Mouse (Mus musculus) thymus, postnatal 25 days (tissue): ENCODE measurements at regions not wholly inside any gene's neighbourhood (a gene's known extent, or its start where the extent isn't known, plus 50 kb on each side); places are given as distances from the start of the nearest gene placed in this dataset.

Experiments used
- DNase-seq: peaks from one replicate; pipeline ENCODE4 v3.0.0; 2022

DNA sequence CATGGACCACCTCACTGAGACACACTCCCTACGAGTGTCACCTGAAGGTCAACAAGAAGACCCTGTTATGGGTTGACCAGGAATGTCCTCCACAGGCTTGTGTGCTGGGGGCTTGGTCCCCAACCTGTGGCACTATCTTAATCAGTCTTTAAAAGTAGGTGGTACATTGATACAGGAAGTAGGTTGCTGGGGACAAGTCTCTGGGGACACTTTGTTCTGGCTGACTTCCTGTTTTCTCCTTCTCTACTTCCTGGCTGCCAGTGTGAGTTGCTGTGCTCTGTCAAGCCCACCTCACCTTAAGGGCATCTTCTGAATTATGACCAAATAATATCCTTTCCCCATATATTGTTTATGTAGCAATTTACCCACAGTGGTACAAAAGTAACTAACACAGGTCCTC lies 96.1 kb downstream of the Cct6b start:
- DNase-seq = peak; percentile 8

DNA sequence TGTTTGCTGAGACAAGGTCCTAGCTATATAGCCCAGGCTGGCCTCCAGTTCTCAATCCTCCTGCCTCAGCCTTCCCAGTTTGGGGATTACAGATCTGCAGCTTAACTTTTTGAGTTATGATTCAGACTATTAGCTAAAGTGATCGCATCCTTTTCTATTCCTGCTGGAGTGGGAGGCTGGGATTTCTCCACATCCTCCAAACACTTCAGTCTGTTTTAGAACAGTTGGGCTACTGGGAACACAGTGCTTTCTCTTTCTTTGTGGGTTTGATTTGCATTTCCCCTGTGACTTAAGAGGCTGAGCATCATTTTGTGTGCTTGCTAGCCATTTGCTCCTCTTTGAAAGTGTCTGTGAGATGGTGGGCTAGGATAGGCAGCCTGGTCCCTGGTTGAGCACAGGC lies 100.0 kb downstream of the Cct6b start:
- no peak for DNase-seq

DNA sequence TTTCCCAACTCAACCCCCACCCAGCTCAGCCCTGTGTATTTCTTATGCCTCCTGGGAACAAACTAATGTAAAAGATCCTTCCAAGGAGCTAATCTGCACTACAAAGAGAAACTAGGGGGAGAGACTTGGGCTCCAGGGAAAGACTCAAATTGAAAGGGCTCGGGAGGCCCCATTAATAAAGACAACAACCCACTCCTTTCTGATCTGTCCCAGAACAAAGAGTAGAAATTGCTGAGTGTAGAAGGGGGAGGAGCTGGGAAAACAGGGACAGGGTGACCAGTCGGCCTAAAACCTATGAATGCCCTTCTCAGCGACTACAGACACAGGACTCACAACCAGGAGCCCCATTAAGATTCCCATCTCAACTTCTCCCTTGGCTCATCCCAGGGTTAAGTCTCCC lies 102.0 kb downstream of the Cct6b start:
- no peak for DNase-seq

DNA sequence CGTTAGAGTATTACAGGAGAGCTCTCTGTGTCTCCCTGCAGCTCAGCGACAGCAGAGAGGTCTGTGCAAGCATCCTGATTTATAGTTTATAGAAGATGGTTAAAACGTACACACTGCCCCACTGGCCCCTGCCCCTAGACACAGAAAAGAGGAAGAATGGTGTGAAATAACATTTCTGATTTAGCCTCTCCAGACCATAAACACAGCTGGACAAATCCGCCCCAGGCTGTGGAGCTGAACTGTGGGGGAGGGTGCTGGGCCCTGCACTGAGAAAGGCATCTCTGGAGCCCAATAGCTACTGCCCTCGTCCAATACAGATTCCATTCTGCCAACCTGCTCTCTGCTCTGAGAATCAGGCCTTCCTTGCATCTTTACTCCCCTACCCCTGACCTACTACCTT lies 112.4 kb downstream of the Cct6b start:
- DNase-seq = no peak

DNA sequence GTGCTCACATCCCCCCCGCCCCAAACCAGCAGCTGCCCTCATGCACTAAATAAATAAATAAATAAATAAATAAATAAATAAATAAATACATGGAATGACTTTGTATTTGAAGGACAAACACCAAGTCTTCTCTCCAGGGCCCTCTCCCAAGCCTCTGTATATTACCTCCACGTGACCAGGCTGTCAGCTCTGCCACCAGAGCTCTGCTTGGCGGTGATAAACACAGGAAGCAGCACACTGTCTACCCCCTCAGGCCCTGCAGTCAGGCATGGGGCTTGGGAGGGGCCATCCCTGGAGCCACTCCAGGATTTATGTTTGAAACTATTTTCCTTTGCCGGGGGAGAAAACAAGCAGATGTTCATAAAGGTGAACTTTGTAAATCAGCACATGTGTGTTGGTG lies 125.6 kb downstream of the Cct6b start:
- DNase-seq = no peak

DNA sequence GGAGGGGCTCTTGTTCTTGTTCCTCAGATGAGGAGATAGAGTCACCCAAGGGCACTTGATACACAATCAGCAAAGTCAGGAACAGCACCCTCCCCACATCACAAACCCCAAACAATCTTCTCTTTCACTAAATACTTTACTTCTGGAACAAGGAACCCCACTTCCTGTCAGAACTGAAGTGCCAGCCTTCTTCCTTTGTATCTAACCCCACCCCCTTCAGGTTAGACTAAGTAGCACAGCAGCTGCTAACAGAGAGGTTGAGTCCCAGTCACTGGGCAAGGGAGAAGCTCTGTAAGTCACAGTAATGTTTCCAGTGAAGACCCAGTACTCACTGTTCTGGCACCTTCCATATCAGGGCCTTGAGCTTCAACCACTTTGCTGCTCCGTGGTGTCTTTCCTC lies 131.9 kb downstream of the Cct6b start:
- DNase-seq = peak; percentile 32

DNA sequence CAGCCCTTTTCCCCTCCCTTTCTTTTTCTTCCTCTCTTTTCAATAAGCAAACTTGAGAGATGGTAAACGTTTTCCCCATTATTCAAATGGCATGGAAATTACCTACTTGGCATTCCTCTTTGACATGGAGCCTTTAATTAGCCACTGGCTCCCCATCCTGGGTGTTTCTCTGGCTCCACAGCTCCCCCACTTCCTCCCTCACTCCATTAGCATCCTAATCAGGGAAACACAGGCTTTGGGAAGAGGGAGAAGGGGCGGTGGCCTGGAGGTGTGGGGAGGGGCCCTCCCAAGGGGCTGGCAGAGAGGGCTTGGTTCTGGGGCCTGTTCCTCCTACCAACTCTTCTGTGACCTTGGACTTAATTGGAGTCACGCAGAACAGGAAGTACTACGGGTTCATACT lies 132.7 kb downstream of the Cct6b start:
- no peak for DNase-seq

DNA sequence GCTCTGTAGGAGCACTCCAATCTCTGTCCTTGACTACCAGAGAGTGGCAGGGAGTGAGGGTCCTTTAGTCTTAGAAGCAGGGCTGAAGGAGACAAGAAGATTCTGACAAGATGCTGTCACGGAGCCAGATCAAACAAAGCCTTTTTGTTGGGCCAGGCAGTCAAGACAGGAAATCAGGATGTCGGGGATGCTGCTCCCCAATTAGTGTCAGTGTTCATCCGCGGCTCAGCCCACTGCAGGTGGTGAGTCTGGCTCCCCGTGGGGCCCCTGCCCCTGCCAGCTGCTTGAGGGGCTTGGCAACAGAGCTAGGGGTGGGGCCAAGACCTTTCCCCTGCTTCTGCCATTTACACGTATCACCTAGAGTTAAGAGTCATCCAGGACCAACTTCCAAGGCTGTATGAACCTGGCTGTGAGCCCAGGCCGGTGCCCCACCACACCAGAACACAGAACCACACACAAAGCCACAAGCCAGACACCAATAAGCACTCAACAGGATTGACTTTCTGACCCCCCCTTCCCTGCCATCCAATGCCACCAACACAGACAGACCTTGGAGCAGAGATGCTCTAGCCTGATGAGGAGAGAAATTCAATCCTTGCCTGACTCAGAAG lies 137.5 kb downstream of the Cct6b start:
- no peak for DNase-seq

DNA sequence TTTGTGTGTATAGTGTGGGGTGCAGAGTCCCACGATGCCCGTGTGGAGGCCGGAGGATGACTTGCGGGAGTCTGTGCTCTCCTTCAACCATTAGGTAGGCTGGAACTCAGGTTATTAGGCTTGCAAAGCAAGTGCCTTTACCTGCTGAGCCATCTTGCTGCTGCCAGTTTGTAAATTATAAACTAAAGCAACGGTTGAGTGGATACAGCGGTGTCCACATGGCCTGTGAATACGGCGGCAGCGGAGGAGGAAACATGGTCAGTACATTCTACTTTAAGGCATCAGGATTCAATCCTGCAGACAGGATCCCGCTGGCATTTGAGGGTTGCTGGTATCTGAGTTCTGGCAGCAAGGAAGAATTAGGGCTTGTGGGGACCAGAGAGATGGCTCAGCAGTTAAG lies 143.1 kb downstream of the Cct6b start:
- no peak for DNase-seq

DNA sequence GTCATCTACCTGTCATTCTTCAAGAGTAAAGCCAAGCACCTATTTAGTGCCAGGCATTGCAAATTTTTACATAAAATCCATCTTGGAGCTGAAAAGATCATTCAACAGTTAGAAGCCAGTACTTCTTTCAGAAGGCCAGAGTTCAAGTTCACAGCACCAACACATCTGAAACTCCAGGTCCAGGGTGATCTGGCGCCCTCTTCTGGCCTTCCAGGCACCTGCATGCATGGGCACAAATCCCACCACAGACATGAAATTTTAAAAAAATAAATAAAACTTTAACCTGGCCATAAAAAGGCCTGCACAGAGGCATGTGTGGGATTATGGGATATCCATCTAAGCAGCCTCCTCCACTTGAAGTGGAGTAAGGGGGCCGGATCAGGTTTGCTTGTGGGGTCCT lies 144.7 kb downstream of the Cct6b start:
- peak; percentile 11 for DNase-seq

DNA sequence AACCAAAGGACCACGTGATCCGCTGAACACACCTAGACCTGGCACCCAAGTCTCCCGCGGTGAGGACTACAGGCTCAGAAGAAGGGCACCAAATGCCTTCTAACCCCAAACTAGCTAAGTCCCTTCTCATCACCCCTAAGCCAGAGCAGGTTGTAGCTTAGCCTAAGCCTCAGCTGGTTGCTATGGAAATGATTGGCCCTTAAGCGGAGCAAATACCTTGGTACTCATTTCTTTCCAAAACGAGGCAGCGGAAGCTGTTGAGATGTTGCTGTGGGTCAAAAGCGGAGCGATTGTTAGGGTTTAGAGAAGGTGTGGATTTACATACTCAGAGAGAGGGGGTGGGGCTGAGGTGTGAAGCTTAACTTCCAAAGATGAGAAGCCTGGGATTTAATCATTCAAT lies 145.7 kb downstream of the Cct6b start:
- DNase-seq = no peak

DNA sequence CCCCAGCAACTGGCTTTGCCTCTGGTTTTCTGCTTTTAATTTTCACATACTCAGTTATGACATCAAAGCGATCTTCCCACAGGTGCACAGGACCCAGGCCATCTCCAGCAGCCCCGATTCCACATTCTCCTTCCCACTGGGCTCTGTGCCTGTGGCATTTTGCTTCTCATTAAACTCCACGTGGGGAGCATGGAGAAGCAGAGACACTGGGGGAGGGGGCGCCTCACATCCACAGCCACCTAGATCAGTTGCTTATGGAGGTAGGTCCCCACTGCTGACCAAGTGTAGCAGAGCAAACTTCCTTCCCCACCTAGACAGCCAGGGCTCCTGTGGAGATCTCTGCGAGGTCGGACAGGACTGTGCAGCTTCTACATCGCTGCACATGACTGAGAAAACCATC lies 147.3 kb downstream of the Cct6b start:
- no peak for DNase-seq

DNA sequence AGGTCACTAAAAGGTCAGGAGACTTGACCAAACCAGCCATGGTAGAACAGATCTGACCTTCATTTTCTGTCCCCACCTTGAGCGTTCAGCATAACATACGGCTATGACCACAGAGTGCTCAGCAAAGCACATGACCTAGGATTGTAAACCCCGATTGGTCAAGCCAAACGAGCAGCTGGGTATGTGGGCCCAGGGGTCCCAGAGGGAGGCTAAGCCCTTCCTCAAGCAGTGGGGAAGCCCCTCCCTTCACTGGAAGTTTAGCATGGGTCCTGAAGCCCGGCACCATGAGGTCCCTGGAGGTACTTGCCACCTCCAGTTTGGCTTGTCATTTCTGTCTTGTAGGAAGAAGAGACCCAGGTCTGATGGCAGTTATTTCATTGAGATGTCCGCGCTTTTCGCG lies 149.8 kb downstream of the Cct6b start:
- DNase-seq = no peak

DNA sequence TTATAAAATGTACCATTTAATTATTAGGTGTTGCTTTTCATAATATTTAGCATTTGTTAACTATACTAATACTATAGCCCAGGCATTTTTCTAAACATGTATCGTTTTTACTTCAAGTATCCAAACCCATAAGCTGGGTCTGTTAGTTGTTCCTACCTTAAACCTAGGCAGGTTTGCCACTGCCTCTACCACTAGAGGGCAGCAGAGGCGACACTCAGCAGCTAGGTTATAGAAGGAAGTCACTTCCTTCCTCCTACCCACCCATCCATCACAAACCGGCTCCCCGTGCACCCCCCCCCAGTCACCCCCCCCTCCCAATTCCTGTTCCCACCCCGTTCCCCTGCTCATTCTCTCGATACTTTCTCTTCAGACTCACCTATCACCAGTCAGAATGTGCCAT lies 150.6 kb downstream of the Cct6b start:
- DNase-seq = peak; percentile 72

DNA sequence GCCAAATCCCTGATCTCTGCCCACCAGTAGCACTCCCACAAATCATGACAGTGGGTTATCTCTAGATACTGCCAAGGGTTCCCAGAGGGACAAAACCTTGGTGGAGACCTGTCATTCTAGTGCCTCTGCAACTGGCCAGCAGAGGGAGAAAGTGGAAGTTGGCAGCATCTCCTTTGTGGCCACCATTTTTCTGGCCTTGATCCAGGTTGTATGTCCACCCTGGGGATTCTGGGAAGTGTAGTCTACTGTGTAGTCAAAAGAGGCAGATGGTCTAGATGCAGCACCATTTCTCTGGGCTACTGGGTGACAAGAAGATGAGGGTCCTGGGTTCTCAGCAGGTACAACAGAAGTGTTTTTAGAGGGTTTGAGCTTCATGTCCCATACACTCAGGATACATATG lies 152.1 kb downstream of the Cct6b start:
- DNase-seq = no peak

DNA sequence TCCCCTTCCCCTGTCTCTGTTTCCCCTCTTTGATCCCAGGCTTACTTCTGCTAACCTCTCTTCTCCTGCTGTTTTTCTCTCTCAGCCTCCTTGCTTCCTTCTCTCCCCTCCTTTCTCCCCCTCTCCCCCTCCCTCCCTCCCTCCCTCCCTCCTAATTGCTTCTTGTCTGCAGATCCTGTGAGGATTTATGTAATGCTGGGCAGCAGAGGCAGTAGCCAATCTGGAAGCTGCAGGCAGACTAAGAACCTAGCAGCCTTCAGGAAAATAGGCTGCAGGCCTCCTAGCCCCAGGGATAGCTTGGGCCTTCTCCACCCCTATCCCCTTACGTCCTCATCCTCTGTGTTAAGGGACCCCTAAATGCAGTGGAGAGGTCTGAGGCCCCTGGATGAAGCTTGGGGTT lies 155.2 kb downstream of the Cct6b start:
- no peak for DNase-seq

DNA sequence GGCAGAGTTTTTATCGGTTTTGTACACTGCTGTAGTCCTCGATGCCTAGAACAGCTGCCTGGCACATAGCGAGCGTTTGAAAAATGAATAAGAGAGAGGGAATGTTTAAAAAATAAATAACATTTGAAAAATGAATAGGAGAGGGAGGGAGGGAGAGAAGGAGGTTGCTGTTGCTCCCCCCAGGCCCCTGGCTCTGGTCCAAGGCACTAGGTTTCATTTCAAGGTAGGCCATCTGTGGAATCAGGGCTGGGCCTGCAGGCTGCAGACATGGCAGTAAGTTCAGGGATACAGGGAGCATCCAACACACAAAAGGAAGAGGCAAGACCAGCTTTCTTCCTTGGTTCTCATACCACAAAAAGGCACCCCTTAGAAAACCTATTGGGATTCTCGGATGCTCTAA lies 156.5 kb downstream of the Cct6b start:
- no peak for DNase-seq

DNA sequence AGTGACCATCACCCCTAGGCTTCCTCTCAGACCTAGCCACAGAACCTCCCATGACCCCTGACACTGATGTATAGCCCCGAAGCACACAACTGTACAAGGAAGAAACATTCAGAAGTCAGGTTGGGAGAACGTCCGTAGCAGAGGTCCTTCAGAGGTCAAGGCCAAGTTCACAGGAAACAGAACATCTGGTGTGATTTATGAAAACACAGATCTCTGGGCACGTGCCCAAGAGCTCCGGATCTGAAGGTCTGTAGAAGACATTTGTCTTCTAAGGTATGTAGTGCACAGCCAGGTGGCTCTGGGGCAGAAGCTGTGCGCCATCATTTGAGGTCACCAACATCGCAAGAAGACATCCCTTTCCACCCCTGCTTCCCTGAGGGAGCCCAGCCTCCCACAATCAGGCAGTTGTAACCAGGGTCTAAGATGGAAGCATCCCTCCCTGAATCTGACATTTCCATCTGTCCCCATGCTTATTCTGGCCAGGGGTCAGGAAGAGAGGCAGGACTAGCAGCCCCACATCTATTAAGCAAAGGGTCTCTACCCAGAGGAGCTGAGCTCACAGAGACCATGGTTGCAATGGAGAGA lies 159.8 kb downstream of the Cct6b start:
- DNase-seq = no peak

DNA sequence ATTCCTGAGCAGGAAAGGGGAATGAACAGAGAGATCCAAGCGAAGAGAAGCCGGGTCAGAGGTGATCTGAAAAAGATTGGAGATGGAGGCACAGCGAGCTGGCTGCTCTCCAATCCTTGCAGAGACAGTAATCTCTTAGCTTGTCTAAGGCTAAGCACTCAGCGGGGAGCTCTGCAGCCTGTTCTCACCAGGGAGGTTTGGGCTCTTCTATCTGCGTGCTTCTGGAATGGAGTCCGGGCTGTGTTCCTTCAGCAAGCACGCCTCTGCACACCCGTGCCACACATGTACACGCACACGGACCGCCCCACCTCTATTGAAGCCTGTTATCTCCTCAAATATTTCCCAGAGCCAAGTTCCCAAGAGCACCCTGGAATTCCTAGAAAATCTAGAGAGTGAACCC lies 161.3 kb downstream of the Cct6b start:
- no peak for DNase-seq

DNA sequence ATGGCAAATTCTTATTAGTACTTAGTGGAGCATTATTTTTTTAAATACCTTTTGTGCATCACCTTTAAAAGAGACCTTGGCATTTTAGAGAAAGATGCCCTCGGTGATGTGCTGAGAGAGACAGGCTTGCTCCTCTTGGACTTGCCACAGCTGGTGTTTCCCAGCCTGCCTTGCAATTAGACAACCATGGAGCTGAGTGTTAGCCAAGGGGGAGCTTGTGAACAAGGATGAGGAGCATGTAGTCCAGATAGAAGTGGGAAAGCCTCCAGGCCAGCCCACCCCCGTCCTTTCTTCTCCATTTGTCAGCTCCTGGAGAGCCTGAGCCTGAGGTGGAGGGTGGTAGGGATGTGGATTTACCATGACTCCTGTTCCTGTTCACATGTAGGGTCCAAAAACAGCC lies 161.9 kb downstream of the Cct6b start:
- DNase-seq = no peak

DNA sequence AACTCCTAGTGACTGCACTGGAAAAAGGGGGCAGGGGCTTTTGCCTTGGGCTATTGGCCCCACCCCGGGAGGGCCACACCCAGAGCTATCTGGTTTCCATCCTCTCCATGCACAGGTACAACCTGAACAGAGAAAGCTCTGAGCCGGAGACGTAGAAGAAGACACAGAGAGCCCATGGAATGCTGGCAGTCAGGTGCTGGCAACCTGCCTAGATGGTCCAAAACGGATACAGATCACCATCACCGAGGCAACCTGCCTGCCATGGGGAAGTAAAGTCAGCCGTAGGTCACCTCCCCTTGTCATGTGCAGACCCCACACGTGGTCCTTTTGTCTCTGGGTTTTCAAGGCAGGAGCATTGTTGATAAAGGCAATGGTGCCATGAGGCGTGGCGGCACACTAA lies 164.0 kb downstream of the Cct6b start:
- DNase-seq = no peak

DNA sequence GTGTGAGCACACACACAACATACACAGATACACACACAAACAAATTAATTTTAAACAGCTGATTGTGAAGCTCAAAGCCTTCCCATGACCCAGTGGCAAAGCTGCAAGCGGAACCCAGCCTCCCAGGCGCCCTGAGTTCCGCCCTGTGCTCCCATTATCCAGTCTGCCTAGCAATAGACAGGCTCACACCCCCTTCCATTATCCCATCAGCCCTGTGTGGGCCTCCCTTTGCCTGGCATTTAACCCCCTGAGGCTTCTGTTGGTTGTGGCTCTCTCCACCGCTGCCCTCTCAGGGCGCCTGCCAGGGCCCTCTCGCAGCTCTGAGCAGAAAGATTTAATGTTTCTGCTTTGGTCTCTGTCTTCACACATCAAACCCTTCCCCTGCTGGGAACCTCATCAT lies 166.4 kb downstream of the Cct6b start:
- DNase-seq = no peak

DNA sequence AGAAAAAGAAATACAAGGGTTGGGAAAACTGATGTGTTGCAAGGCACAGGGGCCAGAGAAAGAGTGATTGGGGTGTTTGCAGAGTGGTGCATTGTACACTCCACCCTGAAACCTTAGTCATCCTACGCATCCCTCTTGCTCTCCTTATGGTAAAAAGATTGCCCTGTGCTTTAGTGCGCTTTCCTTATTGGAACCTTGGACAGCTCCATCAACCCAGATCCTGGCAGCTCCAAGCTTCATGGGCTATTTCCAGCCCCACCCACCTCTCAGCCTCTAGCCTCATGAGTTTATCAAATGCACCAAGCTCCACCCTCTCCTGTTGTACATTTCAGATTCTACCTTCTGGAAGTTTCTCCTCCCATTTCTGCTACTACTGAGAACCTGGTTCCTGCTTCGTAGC lies 167.3 kb downstream of the Cct6b start:
- DNase-seq = no peak

DNA sequence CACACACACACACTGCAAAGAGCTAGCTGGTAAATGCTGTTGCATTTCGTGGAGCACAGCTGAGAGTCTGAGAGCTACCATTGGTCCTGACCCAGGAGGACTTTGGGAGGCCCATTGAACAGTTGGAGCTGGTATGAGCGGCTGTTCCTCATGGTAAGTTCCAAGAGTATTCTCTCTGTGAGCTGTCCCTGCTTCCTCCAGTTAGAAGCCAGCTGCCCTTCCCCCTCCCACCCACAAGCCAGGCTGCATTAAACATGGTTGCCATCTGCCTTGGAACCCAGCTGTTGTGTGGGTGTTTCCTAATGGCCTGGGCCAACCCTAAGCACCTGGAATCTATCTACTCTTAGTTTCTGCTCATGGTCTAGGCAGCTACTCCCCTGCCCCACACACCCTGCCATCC lies 174.4 kb downstream of the Cct6b start:
- no peak for DNase-seq

DNA sequence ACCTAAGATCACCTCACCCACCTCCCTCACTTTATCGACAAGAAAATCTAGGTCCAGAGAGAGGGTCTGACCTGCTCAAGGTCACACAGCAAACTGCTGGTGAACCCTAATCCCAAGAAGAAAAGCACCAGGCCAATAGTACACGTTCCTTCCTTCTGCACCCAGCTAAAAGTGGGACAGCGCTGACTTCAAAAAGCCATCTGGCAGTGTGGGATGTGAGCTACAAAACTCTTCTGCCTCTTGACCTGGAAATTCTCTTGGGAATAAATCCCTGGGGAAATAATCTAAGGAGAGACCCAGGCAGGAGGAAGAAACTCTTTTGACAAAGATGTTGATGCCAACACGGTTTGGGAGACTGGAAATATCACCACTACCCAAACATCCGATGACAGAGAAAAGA lies 175.4 kb downstream of the Cct6b start:
- DNase-seq = no peak
